Mouse (Mus musculus): ENCODE results near the gene Gkap1.
A peak's percentile ranks its signal among the peaks of the same experiment; 100 is the strongest.

Gene Gkap1

GRCm38 (mm10) chr13:58201343-58201742 is 74.2 kb downstream of the Gkap1 start:
- DNase-seq (ENCODE audit: low read depth, low spot score), result no peak

GRCm38 (mm10) chr13:58197981-58198640 is 77.4 kb downstream of the Gkap1 start:
- no peak for DNase-seq (ENCODE audit: low read depth, low spot score)

GRCm38 (mm10) chr13:58197211-58197610 is 78.3 kb downstream of the Gkap1 start:
- DNase-seq (ENCODE audit: low read depth, low spot score), result no peak

- no peak for DNase-seq (ENCODE audit: low read depth, low spot score)
These were observed 80.6 kb downstream of the Gkap1 start for GRCm38 (mm10) chr13:58194908-58195307.

- DNase-seq (ENCODE audit: low read depth, low spot score), result no peak
These were observed 82.3 kb downstream of the Gkap1 start for GRCm38 (mm10) chr13:58193221-58193620.

- no peak for DNase-seq (ENCODE audit: low read depth, low spot score)
These were observed 83.4 kb downstream of the Gkap1 start for GRCm38 (mm10) chr13:58192146-58192545.

GRCm38 (mm10) chr13:58191516-58191915 is 84.0 kb downstream of the Gkap1 start:
- no peak for DNase-seq (ENCODE audit: low read depth, low spot score)

GRCm38 (mm10) chr13:58189473-58189872 is 86.0 kb downstream of the Gkap1 start:
- no peak for DNase-seq (ENCODE audit: low read depth, low spot score)

- peak; percentile 69 for DNase-seq (ENCODE audit: low read depth, low spot score)
These were observed 87.1 kb downstream of the Gkap1 start for GRCm38 (mm10) chr13:58188412-58188811.

GRCm38 (mm10) chr13:58187751-58188150 is 87.7 kb downstream of the Gkap1 start:
- DNase-seq (ENCODE audit: low read depth, low spot score), result no peak

GRCm38 (mm10) chr13:58186281-58186680 is 89.2 kb downstream of the Gkap1 start:
- DNase-seq (ENCODE audit: low read depth, low spot score), result no peak

- no peak for DNase-seq (ENCODE audit: low read depth, low spot score)
These were observed 91.4 kb downstream of the Gkap1 start for GRCm38 (mm10) chr13:58184111-58184510.

Measured in embryo, embryonic 11.5 days (tissue).